Mouse (Mus musculus): ENCODE measurements around the gene Zfp593. TPM values are rescaled to one million over a fixed set of nuclear protein-coding genes. Genes with fewer than 3 reads are reported as not detected.

Gene Zfp593
- total RNA-seq (2021), result 10 to 100 TPM in 1 of 2 experiments, 1 to 10 TPM in 1; 9.0 to 10.0 TPM
- long read RNA-seq, experiment 1, transcript Zfp593-201 (3 exons, 1,994 nt), result major isoform, 12 of 13 reads
- long read RNA-seq, experiment 1, partial matches to known transcripts, result 0 of 13 reads
- long read RNA-seq, experiment 1, other reads (novel, unspliced or antisense), result 1 of 13 reads
- long read RNA-seq, experiment 2, transcript Zfp593-201 (3 exons, 1,994 nt), result major isoform, 15 of 20 reads
- long read RNA-seq, experiment 2, partial matches to known transcripts, result 0 of 20 reads
- long read RNA-seq, experiment 2, other reads (novel, unspliced or antisense), result 4 of 20 reads

GRCm38 (mm10) chr4:134245148-134245843 lies at the start of gene Zfp593:
Gene Zfp593, minus strand, starts transcription at chr4:134245592.
- Histone ChIP-seq H3K27ac (peak within 1 kb of the TSS; percentile 83), H3K4me3 (peak within 1 kb of the TSS; percentile 89)
- DNase-seq (ENCODE audit: low spot score in 2 of 2), result peak; percentile 95 to 98
- peak; percentile 94 for TF ChIP-seq CTCF (conservative IDR thresholded peaks at IDR 0.05)

GRCm38 (mm10) chr4:134293692-134294163 lies 48.3 kb upstream of the Zfp593 start:
- H3K4me3 ChIP-seq, result no peak overlapping the region
- TF ChIP-seq CTCF (conservative IDR thresholded peaks at IDR 0.05), result no peak
- no peak overlapping the region for H3K27ac ChIP-seq
- no peak for DNase-seq (ENCODE audit: low spot score in 2 of 2)

DNA sequence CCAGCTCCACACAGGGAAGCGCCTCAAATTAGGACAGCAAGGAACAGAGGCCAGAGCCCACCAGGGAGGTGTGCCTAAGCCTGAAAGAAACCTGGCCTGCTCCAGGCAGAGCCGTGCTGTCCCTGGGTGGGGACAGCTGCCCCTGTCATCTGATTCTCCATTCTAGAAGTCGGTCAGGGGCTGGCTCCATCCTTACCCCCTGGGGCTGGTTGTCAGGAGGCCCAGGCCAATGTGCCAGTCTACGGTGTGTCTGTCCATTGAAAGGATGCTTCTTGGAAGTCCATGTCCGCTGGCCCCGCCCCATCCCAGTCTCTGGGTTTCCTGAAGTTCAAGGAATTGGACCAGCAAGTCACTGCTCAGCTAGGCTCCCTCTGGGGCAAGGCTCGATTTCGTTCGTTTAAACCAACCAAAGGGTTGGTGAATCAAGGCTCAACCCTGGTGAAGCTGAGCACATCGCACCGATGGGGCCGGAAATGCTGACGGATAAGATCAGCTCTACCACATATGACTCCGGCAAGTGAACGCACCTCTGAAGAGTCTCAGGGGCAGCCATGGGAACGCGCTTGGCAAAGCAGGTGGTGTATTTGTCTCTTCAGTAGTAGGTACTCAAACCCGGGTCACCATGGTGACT lies 47.8 kb upstream of the Zfp593 start:
- Histone ChIP-seq H3K4me3 (no peak overlapping the region), H3K27ac (no peak overlapping the region)
- DNase-seq (ENCODE audit: low spot score in 2 of 2), result no peak
- TF ChIP-seq CTCF (conservative IDR thresholded peaks at IDR 0.05), result no peak

- DNase-seq (ENCODE audit: low spot score in 2 of 2), result peak; percentile 38 to 79
- H3K4me3 ChIP-seq, result no peak overlapping the region
- no peak overlapping the region for H3K27ac ChIP-seq
These were observed 46.7 kb upstream of the Zfp593 start for GRCm38 (mm10) chr4:134292067-134292466.

DNA sequence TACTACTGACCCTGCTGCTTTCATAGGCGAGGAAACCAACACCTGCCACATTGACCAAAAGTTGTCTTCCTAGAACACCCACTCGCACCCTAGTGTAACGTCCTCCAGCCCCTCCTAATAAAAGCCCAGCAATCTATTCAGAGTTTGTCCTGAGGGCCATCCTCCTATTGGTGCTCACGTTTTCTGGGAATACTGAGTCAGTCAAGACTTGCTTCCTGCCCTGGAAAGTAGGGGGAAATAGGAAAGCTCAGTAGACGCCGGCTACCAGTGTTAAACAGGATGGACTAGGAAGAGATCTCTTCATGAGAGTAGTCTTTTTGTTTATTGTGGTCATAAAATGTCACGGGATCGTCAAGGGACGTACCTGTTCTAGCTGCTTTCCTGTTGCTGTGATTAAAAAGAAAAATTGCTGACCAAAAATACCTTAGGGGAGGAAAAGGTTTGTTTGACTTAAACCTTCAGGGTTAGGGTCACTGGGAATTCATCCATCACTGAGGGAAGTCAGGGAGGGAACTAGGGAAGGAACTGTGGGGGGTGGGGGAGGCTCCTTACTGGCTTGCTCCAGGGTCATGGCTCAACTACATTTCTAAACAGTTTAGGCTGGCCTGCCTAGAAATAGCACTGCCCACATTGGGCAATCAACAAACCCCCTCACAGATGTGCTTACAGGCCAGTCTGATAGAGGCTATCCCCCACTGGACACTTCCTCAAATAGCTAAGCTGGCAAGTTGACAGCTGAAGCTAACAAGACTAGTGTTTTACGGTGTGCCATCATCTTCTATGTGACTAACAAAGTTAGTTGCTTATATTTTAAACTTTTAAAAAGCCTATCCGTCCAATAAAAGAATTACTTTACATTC lies 43.2 kb upstream of the Zfp593 start:
- Histone ChIP-seq H3K27ac (peak overlapping the region; percentile 98), H3K4me3 (peak overlapping the region; percentile 89)
- no peak for DNase-seq (ENCODE audit: low spot score in 2 of 2)
- TF ChIP-seq CTCF (conservative IDR thresholded peaks at IDR 0.05), result no peak

More at GRCm38 (mm10) chr4:134292067-134292466, 46.7 kb upstream of the Zfp593 start:
- peak; percentile 93 for TF ChIP-seq CTCF (conservative IDR thresholded peaks at IDR 0.05)

- H3K4me3 ChIP-seq, result peak within 1 kb of the TSS; percentile 89
- H3K27ac ChIP-seq, result peak within 1 kb of the TSS; percentile 98
- DNase-seq (ENCODE audit: low spot score in 2 of 2), result peak; percentile 50 to 66
- TF ChIP-seq CTCF (conservative IDR thresholded peaks at IDR 0.05), result no peak
These were observed 42.2 kb upstream of the Zfp593 start, which contains the start of gene Pdik1l for GRCm38 (mm10) chr4:134287575-134288025. Gene Pdik1l, minus strand, starts transcription at chr4:134287895.

- peak; percentile 93 to 99 for DNase-seq (ENCODE audit: low spot score in 2 of 2)
- peak; percentile 60 for TF ChIP-seq CTCF (conservative IDR thresholded peaks at IDR 0.05)
These were observed 41.8 kb upstream of the Zfp593 start for GRCm38 (mm10) chr4:134287168-134287564.

GRCm38 (mm10) chr4:134286226-134287167 lies 41.1 kb upstream of the Zfp593 start:
- DNase-seq (ENCODE audit: low spot score in 2 of 2), result no peak

More at GRCm38 (mm10) chr4:134287168-134287564, 41.8 kb upstream of the Zfp593 start:
- Histone ChIP-seq H3K27ac (peak overlapping the region; percentile 98), H3K4me3 (peak overlapping the region; percentile 89)

GRCm38 (mm10) chr4:134284942-134285341 lies 39.5 kb upstream of the Zfp593 start:
- no peak overlapping the region for H3K27ac ChIP-seq
- no peak for TF ChIP-seq CTCF (conservative IDR thresholded peaks at IDR 0.05)
- no peak overlapping the region for H3K4me3 ChIP-seq
- DNase-seq (ENCODE audit: low spot score in 2 of 2), result no peak

More at GRCm38 (mm10) chr4:134286226-134287167, 41.1 kb upstream of the Zfp593 start:
- TF ChIP-seq CTCF (conservative IDR thresholded peaks at IDR 0.05), result no peak
- Histone ChIP-seq H3K4me3 (peak overlapping the region; percentile 89), H3K27ac (peak overlapping the region; percentile 98)

DNA sequence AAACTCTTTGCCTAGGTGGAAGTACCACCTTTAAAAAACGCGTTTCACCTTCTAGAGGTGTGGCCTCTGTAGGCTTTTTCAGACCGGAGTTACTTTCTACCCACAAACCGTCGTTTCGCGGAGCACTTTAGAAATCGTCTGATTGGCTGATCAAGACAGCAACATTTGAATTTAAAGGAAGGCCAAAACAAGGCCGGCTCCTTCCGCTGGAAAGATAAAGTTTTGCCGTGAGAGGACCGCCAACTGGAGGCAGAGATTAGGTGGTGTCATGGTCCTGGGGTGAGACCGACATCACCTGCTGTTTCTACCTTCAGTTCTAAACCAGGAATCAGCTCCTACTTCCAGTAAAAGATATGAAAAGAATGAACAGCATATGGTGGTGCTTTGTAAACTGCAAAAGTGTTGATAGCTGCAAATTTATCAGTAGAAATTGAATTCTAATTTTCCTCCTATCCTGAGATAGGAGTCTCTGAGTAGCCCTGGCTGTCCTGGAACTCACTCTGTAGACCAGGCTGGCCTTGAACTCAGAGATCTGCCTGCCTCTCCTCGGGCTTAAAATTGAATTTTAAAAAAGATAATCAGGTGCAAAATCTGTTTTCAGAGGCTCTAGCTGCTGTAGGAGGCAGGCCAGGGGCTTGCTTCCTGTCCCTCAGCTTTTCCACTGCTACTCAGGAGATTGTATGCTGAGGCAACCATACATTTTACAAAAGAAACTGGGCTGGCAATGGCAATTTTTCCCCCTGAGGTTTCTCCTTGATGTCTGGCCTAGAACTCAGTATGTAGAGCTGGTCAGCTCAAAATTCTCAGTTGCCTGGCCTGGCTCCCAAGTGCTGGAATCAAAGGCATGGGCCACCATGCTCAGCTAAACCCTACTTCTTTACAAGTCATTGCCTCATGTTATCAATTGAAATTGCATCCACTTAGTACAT lies 28.3 kb upstream of the Zfp593 start:
- no peak for TF ChIP-seq CTCF (conservative IDR thresholded peaks at IDR 0.05)
- Histone ChIP-seq H3K27ac (no peak overlapping the region), H3K4me3 (no peak overlapping the region)
- DNase-seq (ENCODE audit: low spot score in 2 of 2), result no peak

Measured in layer of hippocampus, adult 2 months (tissue).